Mouse (Mus musculus) inflammation-experienced regulatory T-cells, adult 6 months (primary cell): Measurements from ENCODE around the gene Il25. TPM values are rescaled to one million over a fixed set of nuclear protein-coding genes. Genes with fewer than 3 reads are reported as not detected.
"Not testable (repeated sequence)": the region's sequence is repeated elsewhere in the genome, so short reads cannot be mapped to it uniquely, and the experiment has no call there.

Source experiments
- ATAC-seq: one replicate; pipeline ENCODE4 v1.8.0; 2017
- polyA plus RNA-seq, 3 experiments: library from polyadenylated mRNA; unstranded; fragments of 100-300 nt; shearing (Covaris generic); gene quantifications; one replicate each; pipeline ENCODE4 v1.2.1; 2017

The Il25 gene
- polyA plus RNA-seq, 3 experiments from 2014 or later, result not detected

- no peak for ATAC-seq
Measured at GRCm38 (mm10) chr14:54955481-54955880, 23.0 kb downstream of the Il25 start.

GRCm38 (mm10) chr14:54956533-54956932 lies 24.0 kb downstream of the Il25 start:
- no peak for ATAC-seq

- ATAC-seq, result no peak
Measured at GRCm38 (mm10) chr14:54958503-54958902, 26.0 kb downstream of the Il25 start.

- no peak for ATAC-seq
Measured at GRCm38 (mm10) chr14:54959197-54959596, 26.7 kb downstream of the Il25 start.

- ATAC-seq, result not testable (repeated sequence)
Measured at GRCm38 (mm10) chr14:54959853-54960613, 27.5 kb downstream of the Il25 start.

GRCm38 (mm10) chr14:54960769-54961168 lies 28.3 kb downstream of the Il25 start:
- no peak for ATAC-seq

GRCm38 (mm10) chr14:54961487-54961886 lies 29.0 kb downstream of the Il25 start:
- ATAC-seq, result no peak

GRCm38 (mm10) chr14:54962714-54963113 lies 30.2 kb downstream of the Il25 start:
- ATAC-seq, result no peak

GRCm38 (mm10) chr14:54963727-54964126 lies 31.2 kb downstream of the Il25 start:
- ATAC-seq, result no peak

- no peak for ATAC-seq
Measured at GRCm38 (mm10) chr14:54965044-54965443, 32.5 kb downstream of the Il25 start.

- no peak for ATAC-seq
Measured at GRCm38 (mm10) chr14:54965631-54966030, 33.1 kb downstream of the Il25 start.

GRCm38 (mm10) chr14:54966320-54966977 lies 34.0 kb downstream of the Il25 start, which contains the start of gene Myh6:
Gene Myh6, minus strand, starts transcription at chr14:54966927.
- no peak for ATAC-seq

- no peak for ATAC-seq
Measured at GRCm38 (mm10) chr14:54967874-54968273, 35.4 kb downstream of the Il25 start.

GRCm38 (mm10) chr14:54968344-54968743 lies 35.8 kb downstream of the Il25 start:
- no peak for ATAC-seq

- ATAC-seq, result not testable (repeated sequence)
Measured at GRCm38 (mm10) chr14:54972786-54973185, 40.3 kb downstream of the Il25 start.

GRCm38 (mm10) chr14:54974068-54974791 lies 41.7 kb downstream of the Il25 start:
- ATAC-seq, result no peak

GRCm38 (mm10) chr14:54976633-54977032 lies 44.1 kb downstream of the Il25 start, which contains the start of gene Gm17428:
Gene Gm17428, plus strand, starts transcription at chr14:54976933.
- ATAC-seq, result no peak

- ATAC-seq, result no peak
Measured at GRCm38 (mm10) chr14:54978664-54979063, 46.2 kb downstream of the Il25 start.

- no peak for ATAC-seq
Measured at GRCm38 (mm10) chr14:54981934-54982333, 49.4 kb downstream of the Il25 start.
